Mouse (Mus musculus) CH12F3 (cell line): ENCODE data around the gene Pms2.

Experiments
- in situ Hi-C: fragments of 300-500 bp; cut with MboI; formaldehyde crosslinking; loops from 2 replicates; pipeline ENCODE4 v1.14.3; 2020; ENCODE audit warnings: low sequenced_read_pairs

The Pms2 gene

DNA sequence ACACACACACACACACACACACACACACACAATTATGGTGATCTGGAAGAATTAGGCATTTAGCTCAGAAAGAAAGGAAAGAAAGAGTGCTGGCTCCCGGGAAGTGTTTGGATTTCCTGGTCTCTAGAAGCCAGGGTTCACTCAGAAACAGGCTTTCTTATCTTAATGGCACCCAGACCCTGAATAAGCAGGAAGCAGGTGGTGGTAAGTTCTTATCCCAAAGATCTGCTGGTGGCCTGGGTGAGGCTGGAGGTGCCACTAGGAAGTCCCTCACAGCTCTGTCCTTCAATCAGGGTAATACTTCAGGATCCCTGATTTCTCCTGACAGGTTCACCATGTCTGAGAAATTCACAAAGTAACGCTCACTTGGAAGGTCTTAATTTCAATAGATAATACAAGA is 72.6 kb downstream of the Pms2 start:
- in situ Hi-C loops, result no loop called here
